Mouse (Mus musculus): ENCODE data around the gene Galp.
"Not testable (repeated sequence)": the region's sequence is repeated elsewhere in the genome, so short reads cannot be mapped to it uniquely, and the experiment has no call there.

GRCm38 (mm10) chr7:6174365-6174987 lies 22.4 kb upstream of the Galp start:
- not testable (repeated sequence) for TF ChIP-seq CTCF (IDR thresholded peaks at IDR 0.05; ENCODE audit: low read depth, low read length); POLR2A (IDR thresholded peaks at IDR 0.05; ENCODE audit: borderline replicate concordance, low read depth, low read length)

All from bone marrow macrophage, adult 2 months (primary cell).